Mouse (Mus musculus): ENCODE data around the gene Grpel1.

DNA sequence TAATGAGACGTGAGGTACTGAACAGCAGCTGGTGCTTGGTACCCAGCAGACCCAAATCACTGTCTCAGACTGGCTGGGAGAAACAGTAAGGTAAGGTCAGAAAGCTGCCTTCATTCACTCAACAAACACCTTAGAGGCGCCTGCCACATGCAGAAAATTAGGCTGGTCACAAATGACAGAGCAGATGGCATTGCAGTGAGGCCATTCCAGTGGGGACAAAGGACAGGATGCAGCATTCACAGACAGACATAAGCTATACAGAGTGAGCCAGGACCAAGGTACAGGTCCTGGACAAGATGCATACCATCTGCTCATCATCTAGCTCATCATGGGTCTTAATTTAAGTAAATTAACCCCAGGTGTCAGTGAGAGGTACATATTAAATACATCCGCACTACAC, 52.8 kb downstream of the Grpel1 start:
- TF ChIP-seq GATA1 (IDR thresholded peaks at IDR 0.05; ENCODE audit: borderline replicate concordance, low read length) (no peak), FLI1 (IDR thresholded peaks at IDR 0.05; ENCODE audit: low read length) (no peak)
